Mouse (Mus musculus): ENCODE data around the gene Brpf3.

Brpf3 gene

GRCm38 (mm10) chr17:28800671-28801412, at the start of gene Brpf3:
Brpf3 (plus strand) TSS chr17:28801090.
- under 1% methylated on average over 76 of the region's 99 CpGs for WGBS

GRCm38 (mm10) chr17:28756447-28756846, 44.4 kb upstream of the Brpf3 start:
- WGBS = 72% methylated on average over 5 of the region's 5 CpGs

- 54% methylated on average over 2 of the region's 2 CpGs for WGBS
Observed at GRCm38 (mm10) chr17:28757470-28757869, 43.4 kb upstream of the Brpf3 start.

DNA sequence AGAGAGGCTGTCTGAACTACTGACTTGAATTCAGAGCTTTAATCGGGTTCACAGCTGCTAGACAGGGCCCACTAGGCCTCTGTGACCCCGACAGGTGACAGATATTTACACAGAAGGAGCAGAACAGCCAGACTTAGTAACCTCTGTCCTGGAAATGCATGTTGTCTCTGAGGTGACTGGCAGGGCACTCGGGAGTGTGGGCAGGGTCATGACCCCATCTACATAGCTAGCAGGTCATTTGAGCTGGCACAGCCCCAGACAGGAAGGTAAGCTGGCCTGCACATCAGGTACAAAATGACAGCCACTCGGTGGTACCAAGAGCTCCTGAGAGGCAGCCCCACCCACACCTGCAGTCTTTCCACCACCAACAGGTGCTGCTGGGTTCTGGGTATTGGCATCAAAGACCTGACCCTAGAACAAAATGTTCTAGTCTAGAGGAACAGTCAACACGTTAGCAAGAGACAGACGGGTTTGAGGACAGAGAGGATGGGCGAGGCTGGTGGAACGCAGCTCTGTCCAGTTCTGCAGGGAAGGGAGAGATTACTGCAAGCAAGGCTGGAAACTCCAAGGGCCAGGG, 40.1 kb upstream of the Brpf3 start:
- WGBS = 82% methylated on average over 8 of the region's 8 CpGs

DNA sequence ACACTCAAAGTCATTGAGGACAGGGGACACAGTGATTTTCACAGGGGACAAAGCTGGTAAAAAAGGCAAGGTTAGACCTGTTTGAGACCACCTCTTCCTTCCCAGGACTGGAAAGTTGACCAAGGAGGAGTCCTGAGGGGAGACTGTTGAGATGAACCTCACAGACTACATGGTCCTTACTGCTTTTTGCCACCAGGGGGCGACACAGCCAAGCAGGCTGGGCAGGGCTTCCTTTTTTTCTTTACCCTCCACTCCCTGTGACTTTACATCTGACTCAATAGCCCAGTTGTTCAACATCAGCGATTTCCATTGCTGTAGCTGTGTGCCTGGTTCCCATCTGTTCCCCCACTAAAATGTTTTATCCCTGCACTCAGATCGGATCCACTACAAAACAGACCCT, 39.0 kb upstream of the Brpf3 start:
- WGBS = 7% methylated on average over 3 of the region's 3 CpGs

- WGBS = 74% methylated on average over 3 of the region's 3 CpGs
Observed at GRCm38 (mm10) chr17:28766203-28766602, 34.7 kb upstream of the Brpf3 start.

DNA sequence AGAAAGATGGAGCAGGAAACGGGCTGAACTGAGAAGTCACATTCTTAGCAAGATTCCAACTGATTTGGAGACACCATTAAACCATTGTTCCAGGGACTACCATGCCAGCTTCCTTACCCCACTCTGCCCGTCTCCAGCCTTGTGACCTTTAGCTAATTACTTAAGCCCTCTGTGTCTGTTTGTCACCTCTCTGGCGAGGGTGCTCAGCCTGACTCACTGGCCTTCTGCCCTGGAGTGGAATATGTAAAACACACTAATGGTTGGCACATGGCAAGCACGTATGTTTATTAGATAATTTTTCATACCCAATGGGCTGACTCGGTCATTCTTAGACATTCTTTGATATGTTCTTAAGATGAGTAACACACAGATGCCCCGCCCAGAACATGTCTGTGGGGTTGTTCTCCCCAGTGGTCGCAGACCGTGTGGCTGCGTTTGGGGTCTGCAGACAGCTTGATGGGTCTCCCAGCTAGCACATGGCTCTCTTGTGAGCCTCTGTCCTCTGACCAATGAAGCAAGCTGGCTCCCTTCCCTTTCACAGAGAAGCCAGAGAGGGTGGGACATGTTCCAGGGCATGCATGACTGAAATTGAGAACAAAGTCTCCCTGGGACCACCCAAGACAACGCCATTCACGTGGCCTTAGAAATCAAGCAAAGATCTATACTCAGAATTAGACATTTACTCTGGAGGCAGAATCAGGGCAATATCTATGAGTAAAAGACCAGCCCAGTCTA, 33.9 kb upstream of the Brpf3 start:
- WGBS = 78% methylated on average over 11 of the region's 11 CpGs

GRCm38 (mm10) chr17:28769121-28769874, 31.6 kb upstream of the Brpf3 start, which contains the start of gene Mapk13:
Mapk13 (plus strand) TSS chr17:28769297.
- WGBS = 3% methylated on average over 54 of the region's 58 CpGs

DNA sequence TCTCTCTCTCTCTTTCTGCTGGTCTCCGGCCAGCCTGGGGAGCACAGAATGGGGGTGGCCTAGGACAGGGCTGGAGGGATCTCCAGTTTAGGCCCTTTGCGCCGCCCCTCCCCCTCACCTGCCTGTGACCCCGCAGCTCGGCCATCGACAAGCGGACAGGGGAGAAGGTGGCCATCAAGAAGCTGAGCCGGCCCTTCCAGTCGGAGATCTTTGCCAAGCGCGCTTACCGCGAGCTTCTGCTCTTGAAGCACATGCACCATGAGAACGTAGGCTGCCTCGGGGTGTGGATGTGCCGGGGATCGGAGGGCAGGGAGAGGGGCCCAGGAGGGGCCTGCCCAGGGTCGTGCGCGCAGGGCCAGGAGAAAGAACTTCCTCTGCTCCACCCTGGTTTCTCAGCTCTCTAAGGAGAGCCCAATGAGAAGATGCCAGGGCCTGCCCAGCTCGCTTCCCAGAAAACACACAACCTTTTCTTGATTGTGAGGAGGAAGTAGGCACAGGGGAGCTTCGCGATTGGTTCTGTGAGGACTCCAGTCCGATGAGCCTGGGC, 30.9 kb upstream of the Brpf3 start:
- WGBS = 4% methylated on average over 24 of the region's 24 CpGs

DNA sequence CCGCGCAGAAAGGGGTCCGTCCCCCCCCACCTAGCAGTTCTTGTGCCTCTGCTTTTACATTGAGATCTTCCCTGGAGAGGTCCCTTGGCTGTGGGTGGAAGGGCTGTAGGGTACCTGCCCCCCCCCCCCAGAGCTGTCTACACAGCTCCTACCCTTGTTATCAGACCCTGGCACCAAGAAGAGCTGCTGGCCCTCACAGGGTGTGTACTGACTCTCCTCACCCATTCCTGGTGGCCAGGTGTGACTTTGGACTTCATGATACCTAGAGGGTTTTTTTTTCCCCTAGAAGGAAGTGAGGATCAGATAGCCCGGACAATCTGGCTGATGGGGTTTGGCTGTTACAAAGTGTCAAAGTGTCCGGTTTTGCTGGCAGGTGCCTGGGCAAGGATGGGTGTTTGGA, 29.6 kb upstream of the Brpf3 start:
- WGBS = 97% methylated on average over 5 of the region's 5 CpGs

DNA sequence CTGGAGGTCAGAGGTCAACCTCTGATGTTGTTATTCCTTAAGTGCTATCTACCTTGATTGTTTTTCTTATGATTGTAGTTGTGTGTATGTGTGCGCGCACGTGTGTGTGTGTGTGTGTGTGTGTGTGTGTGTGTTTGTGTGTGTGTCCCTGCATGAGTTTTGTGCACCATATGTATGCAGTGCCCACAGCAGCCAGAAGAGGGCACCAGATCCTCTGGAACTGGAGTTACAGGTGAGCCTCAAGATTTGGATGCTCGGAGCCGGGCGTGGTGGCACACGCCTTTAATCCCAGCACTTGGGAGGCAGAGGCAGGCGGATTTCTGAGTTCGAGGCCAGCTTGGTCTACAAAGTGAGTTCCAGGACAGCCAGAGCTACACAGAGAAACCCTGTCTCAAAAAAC, 26.6 kb upstream of the Brpf3 start:
- 96% methylated on average over 9 of the region's 9 CpGs for WGBS

DNA sequence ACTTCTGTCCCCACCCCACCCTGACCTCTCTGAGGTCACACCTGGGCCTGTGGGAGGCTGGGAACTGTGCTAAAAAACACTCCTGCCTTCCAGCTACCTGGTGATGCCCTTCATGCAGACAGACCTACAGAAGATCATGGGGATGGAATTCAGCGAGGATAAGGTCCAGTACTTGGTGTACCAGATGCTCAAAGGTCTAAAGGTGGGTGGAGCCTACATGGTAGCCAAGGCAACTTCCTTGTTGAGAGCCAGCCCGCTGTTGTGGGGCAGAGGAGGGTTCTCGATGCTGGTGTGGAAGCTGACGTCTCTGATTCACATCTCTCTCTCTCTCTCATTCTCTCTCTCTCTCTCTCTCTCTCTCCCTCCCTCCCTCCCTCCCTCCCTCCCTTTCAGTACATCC, 25.7 kb upstream of the Brpf3 start:
- WGBS = 73% methylated on average over 4 of the region's 4 CpGs

DNA sequence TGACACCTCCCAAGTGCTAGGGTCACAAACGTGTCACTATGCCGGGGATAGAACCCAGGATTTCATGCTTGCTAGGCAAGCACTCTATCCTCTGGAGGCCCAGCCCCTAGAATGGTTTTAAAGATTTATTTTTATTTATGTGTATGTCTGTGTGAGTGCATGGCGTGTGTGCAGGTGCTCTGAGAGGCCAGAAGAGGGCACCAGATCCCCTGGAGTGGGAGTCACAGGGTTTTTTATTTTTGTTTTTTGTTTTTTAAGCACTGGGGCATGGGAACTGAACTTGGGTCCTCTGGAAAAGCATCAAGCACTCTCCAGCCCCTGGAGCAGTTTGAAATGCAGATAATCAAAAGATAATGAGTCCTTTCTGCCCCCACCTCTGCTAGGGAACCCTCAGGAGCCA, 24.1 kb upstream of the Brpf3 start:
- WGBS = 92% methylated on average over 3 of the region's 3 CpGs

DNA sequence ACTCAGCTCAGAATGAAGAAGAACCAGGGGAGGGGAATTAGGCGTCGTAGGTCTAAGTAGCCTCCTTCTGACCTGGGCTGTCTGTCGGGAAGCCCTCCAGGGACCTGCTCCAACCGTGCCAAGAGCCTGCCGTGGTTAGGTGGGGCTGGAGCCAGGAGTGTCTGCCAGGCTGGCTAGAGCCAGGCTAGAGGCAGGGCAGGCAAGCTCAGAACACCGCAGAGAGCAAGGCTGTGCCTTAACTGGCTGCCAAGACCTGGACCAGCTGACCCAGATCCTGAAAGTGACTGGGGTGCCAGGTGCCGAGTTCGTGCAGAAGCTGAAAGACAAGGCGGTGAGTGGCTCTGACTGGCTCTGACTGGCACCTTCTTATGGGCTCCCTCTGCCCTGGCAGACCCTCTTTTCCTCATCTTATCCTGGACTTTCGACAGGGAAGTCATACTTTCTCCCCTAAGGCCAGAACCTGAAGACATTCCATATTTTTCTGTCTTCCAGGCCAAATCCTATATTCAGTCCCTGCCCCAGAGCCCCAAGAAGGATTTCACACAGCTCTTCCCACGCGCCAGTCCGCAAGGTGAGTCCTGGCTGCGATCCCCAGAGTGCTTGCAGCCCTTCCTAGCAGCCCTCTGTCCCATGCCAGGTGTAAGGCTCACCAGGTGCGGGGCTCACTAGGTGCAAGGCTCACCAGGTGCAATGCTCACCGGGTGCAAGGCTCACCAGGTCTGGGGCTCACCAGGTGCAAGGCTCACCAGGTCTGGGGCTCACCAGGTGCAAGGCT, 23.5 kb upstream of the Brpf3 start:
- WGBS = 71% methylated on average over 16 of the region's 16 CpGs

- 84% methylated on average over 3 of the region's 3 CpGs for WGBS
Observed at GRCm38 (mm10) chr17:28779735-28780134, 21.2 kb upstream of the Brpf3 start.

DNA sequence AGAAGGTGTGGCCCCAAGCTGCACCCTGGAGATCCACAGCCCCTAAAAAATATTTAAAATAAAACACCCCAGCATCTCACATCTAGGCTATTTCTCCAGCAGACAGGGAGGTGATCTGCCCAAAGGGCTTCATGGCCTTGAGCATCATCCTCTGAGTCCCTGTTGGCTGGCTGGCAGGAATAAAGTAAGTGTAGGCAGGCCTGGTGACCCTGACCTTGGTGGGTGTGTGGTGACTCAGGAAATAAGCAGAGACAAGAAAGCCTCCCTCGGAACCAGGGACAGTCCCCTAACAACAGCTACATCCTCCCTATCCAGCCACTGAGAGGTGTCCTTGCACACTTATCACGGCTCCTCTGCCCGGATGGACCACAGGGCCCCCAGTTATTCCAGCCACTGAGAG, 20.1 kb upstream of the Brpf3 start:
- WGBS = 90% methylated on average over 3 of the region's 3 CpGs

DNA sequence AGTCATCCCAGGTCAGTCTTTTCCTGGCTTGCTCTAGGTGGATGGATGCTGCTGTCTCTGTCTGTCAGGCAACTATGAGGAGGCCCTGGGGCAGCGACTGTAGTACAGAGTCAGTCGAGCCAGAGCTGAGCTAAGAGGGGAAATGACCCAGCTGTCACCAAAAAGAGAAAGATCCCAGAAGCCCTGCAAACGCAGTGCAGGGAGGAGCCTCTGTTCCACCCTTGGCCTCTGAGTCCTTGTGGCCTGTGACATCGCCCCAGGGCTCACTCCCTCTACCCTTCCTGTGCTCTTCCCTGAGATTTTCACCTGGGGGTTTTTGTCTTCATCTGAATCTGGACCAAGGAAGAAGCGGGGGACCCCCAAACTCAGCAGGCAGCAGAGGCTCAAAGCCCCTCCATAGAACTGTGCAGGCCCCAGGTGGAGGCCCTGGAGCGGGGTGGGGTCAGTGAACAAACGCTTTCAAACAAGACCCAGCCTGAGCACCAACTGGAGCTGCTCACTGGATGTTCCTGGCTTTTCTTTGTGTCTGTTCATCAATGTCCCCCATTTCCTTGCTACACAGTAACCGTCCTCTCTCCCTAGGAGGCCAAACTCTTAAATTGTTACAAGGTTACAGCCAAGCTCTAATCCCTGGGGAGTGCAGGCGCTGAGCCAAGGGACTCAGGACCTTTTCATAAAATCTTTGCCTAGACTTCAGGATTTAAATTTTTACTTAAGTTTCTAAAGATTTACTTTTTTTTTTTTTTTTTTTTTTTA, 19.4 kb upstream of the Brpf3 start:
- WGBS = 78% methylated on average over 9 of the region's 9 CpGs

DNA sequence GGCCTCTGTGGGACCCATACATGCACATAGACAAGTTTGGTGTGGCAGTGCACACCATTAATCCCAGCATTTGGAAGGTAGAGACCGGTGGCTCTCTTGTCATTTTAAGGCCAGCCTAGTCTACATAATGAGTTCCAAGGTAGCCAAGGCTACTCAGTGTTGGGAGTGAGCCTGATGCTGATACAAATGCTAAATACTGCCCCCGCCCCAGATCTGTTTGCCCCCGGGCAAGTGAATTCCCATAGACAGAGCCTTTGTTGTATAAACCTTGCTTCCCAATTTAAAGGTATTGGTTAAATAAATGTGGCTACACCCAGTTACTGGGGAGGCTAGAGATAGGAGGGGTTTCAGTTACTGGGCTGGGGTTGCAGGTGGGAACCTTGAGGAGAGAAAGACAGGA, 15.9 kb upstream of the Brpf3 start:
- WGBS = 92% methylated on average over 3 of the region's 3 CpGs

GRCm38 (mm10) chr17:28787507-28787906, 13.4 kb upstream of the Brpf3 start:
- 97% methylated on average over 12 of the region's 12 CpGs for WGBS

GRCm38 (mm10) chr17:28797031-28797430, 3.9 kb upstream of the Brpf3 start:
- WGBS = 62% methylated on average over 4 of the region's 4 CpGs

Measured in cerebral cortex, adult 2 months (tissue).